Mouse (Mus musculus) urinary bladder, postnatal 0 days (tissue): ENCODE results near the gene Map1lc3a. TPM values are rescaled to one million over a fixed set of nuclear protein-coding genes. Genes with fewer than 3 reads are reported as not detected.

Experiments used
- polyA plus RNA-seq: library from polyadenylated mRNA; unstranded; fragments of >200 nt; fragmentation: Nextera tagmentation; extraction: Ambion mirVana; gene quantifications from 2 replicates; pipeline ENCODE4 v1.2.1, GENCODE M21; 2015

The Map1lc3a gene
- 243 and 273 TPM in 2 replicates for polyA plus RNA-seq

GRCm38 (mm10) chr2:155276195-155276594 is at the start of gene Map1lc3a:
TSS of gene Map1lc3a (plus strand) at chr2:155276297.

GRCm38 (mm10) chr2:155236362-155236992 is 39.6 kb upstream of the Map1lc3a start, which contains the start of gene Dynlrb1:
TSS of gene Dynlrb1 (plus strand) at chr2:155236533.

Other genes with a start within 250 kb of the Map1lc3a start
- gene Ahcy, start 201.8 kb upstream of the Map1lc3a start, polyA plus RNA-seq = 43.9 and 51.6 TPM in 2 replicates
- gene Itch, start 142.8 kb upstream of the Map1lc3a start, polyA plus RNA-seq = 28.3 and 29.1 TPM in 2 replicates
- gene Dynlrb1, start 39.8 kb upstream of the Map1lc3a start, polyA plus RNA-seq = 435 and 443 TPM in 2 replicates
- gene Pigu, start 81.1 kb downstream of the Map1lc3a start, polyA plus RNA-seq = 25.1 and 26.4 TPM in 2 replicates
- gene Trp53inp2, start 104.8 kb downstream of the Map1lc3a start, polyA plus RNA-seq = 27.1 and 35.5 TPM in 2 replicates
- gene Ncoa6, start 197.6 kb downstream of the Map1lc3a start, polyA plus RNA-seq = 12.9 and 13.5 TPM in 2 replicates
- 8.3 and 9.9 TPM in 2 replicates for gene Acss2, start 241.7 kb downstream of the Map1lc3a start, polyA plus RNA-seq
- 1.9 and 2.7 TPM in 2 replicates for gene Ggt7, start 241.9 kb downstream of the Map1lc3a start, polyA plus RNA-seq